Mouse (Mus musculus) mature B cell (primary cell): ENCODE results near the gene Galc.

Experiments
- in situ Hi-C: fragments of 300-500 bp; cut with MboI; formaldehyde crosslinking; loops from 2 replicates; pipeline ENCODE4 v1.14.3; 2019

Gene Galc

GRCm38 (mm10) chr12:98258845-98259517, at the start of gene Galc:
Gene Galc, minus strand, starts transcription at chr12:98259459.
- in situ Hi-C loops = no loop called here

- in situ Hi-C loops = no loop called here
These were observed 48.1 kb upstream of the Galc start for GRCm38 (mm10) chr12:98307179-98307915.

- in situ Hi-C loops = no loop called here
These were observed 43.8 kb upstream of the Galc start for GRCm38 (mm10) chr12:98303013-98303412.

GRCm38 (mm10) chr12:98301980-98302379, 42.7 kb upstream of the Galc start:
- in situ Hi-C loops = no loop called here

- in situ Hi-C loops = no loop called here
These were observed 35.0 kb upstream of the Galc start for GRCm38 (mm10) chr12:98294241-98294640.

GRCm38 (mm10) chr12:98292278-98292677, 33.0 kb upstream of the Galc start:
- in situ Hi-C loops = no loop called here

GRCm38 (mm10) chr12:98290475-98290874, 31.2 kb upstream of the Galc start:
- in situ Hi-C loops = no loop called here

GRCm38 (mm10) chr12:98284477-98284876, 25.2 kb upstream of the Galc start:
- in situ Hi-C loops = no loop called here

GRCm38 (mm10) chr12:98283487-98283860, 24.2 kb upstream of the Galc start:
- in situ Hi-C loops = no loop called here

GRCm38 (mm10) chr12:98282776-98283486, 23.7 kb upstream of the Galc start:
- in situ Hi-C loops = no loop called here

- in situ Hi-C loops = no loop called here
These were observed 21.7 kb upstream of the Galc start for GRCm38 (mm10) chr12:98280996-98281395.

- in situ Hi-C loops = no loop called here
These were observed 21.3 kb upstream of the Galc start for GRCm38 (mm10) chr12:98280530-98280929.

GRCm38 (mm10) chr12:98272433-98272832, 13.2 kb upstream of the Galc start:
- in situ Hi-C loops = no loop called here

GRCm38 (mm10) chr12:98270810-98271566, 11.7 kb upstream of the Galc start:
- in situ Hi-C loops = no loop called here

- in situ Hi-C loops = no loop called here
These were observed 10.8 kb upstream of the Galc start for GRCm38 (mm10) chr12:98269791-98270745.

- in situ Hi-C loops = no loop called here
These were observed 9.4 kb upstream of the Galc start, which contains the start of gene Gpr65 for GRCm38 (mm10) chr12:98268441-98269369. Gene Gpr65, plus strand, starts transcription at chr12:98268635.

GRCm38 (mm10) chr12:98265697-98266096, 6.4 kb upstream of the Galc start:
- in situ Hi-C loops = no loop called here

GRCm38 (mm10) chr12:98259518-98259852, 226 bp upstream of the Galc start:
- in situ Hi-C loops = no loop called here

GRCm38 (mm10) chr12:98258371-98258844, 851 bp downstream of the Galc start:
- in situ Hi-C loops = no loop called here
